Mouse (Mus musculus) urinary bladder, adult 2 months (tissue): ENCODE measurements around the gene Efhc1. TPM values are rescaled to one million over a fixed set of nuclear protein-coding genes. Genes with fewer than 3 reads are reported as not detected.
A peak's percentile ranks its signal among the peaks of the same experiment; 100 is the strongest.

Experiments
- DNase-seq: peaks from one replicate; pipeline ENCODE4 v3.0.0; 2022; ENCODE audit warnings: low spot score
- polyA plus RNA-seq: library from polyadenylated mRNA; depleted of rRNA; stranded (reverse); fragments of >200 nt; gene quantifications from 2 replicates; pipeline ENCODE4 v1.2.3, GENCODE M21; 2012; rRNA removed

Gene Efhc1
- polyA plus RNA-seq, 1 experiment, result 4.4 TPM

GRCm38 (mm10) chr1:21007941-21008701 lies 56.7 kb downstream of the Efhc1 start:
- no peak for DNase-seq

GRCm38 (mm10) chr1:21008891-21009290 lies 57.5 kb downstream of the Efhc1 start:
- no peak for DNase-seq

- DNase-seq, result no peak
Observed at GRCm38 (mm10) chr1:21010282-21010800, 58.9 kb downstream of the Efhc1 start.

GRCm38 (mm10) chr1:21014463-21014862 lies 63.0 kb downstream of the Efhc1 start:
- DNase-seq, result peak; percentile 58

GRCm38 (mm10) chr1:21023101-21023500 lies 71.7 kb downstream of the Efhc1 start:
- peak; percentile 11 for DNase-seq

- DNase-seq, result no peak
Observed at GRCm38 (mm10) chr1:21025203-21025602, 73.8 kb downstream of the Efhc1 start.

GRCm38 (mm10) chr1:21026534-21026933 lies 75.1 kb downstream of the Efhc1 start:
- DNase-seq, result peak; percentile 13

- peak; percentile 0 for DNase-seq
Observed at GRCm38 (mm10) chr1:21029000-21029399, 77.6 kb downstream of the Efhc1 start.

- DNase-seq, result no peak
Observed at GRCm38 (mm10) chr1:21031650-21032049, 80.2 kb downstream of the Efhc1 start.

- no peak for DNase-seq
Observed at GRCm38 (mm10) chr1:21033065-21033791, 81.8 kb downstream of the Efhc1 start.

- DNase-seq, result no peak
Observed at GRCm38 (mm10) chr1:21033792-21034119, 82.3 kb downstream of the Efhc1 start.

GRCm38 (mm10) chr1:21035878-21036277 lies 84.5 kb downstream of the Efhc1 start:
- no peak for DNase-seq

- no peak for DNase-seq
Observed at GRCm38 (mm10) chr1:21037881-21038601, 86.6 kb downstream of the Efhc1 start.

GRCm38 (mm10) chr1:21039564-21039963 lies 88.1 kb downstream of the Efhc1 start:
- DNase-seq, result no peak

- DNase-seq, result no peak
Observed at GRCm38 (mm10) chr1:21040173-21040572, 88.7 kb downstream of the Efhc1 start.

Other genes with a start within 250 kb of the Efhc1 start
- gene Il17a, start 220.7 kb upstream of the Efhc1 start, polyA plus RNA-seq, result not detected in 2 replicates
- 0.17 TPM in 1 of 2 replicates, not detected in the other for gene Il17f, start 161.0 kb upstream of the Efhc1 start, polyA plus RNA-seq
- 8.1 and 9.2 TPM in 2 replicates for gene Mcm3, start 131.3 kb upstream of the Efhc1 start, polyA plus RNA-seq
- gene Paqr8, start 61.0 kb upstream of the Efhc1 start, polyA plus RNA-seq, result 9.5 and 10.4 TPM in 2 replicates
- 9.6 and 9.9 TPM in 2 replicates for gene Tram2, start 127.6 kb downstream of the Efhc1 start, polyA plus RNA-seq